Comparison of ENCODE assay signal across 7 mouse cellular contexts in the genomic region with DNA sequence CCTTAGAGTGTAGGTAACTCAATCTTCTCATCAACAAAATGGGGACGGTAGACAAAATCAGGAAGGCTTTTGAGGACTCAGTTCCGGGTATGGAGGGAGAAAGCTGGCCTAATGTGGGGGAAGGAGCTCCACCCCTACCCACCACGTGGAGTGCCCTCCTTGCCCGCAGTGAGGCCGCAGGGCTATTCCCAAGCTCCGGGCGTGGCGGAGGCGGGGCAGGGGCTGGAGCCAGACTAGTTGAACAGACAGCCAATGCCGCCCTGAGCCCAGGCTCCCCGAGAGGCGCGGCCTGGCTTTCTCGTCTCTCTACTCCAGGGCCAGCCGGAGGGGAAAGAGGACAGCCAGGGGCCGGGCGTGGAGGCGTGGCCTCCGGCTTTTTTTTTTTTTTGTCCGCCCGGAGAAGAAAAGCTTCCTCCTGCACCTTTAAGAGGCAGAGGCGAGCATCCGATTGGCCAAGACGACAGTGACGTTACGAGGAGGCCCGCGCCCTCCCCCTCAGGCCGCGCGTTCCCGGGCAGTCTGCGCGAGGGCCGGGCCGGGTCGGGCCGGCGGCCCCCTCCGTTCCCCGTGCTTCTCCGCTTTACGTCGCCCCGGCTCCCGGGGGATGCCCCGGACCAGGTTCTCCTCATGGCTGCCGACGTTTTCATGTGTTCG. TPM values are rescaled to one million over a fixed set of nuclear protein-coding genes. Genes with fewer than 3 reads are reported as not detected.
DNase-seq lines count a peak whose midpoint lies in the region; ATAC-seq lines count a peak whose summit lies in the region.

Gene Mlxip (plus strand): TSS at position 496 of the 654 bp plus-strand sequence.

- DNase-seq in adrenal gland, adult 2 months, result peak; percentile 99
- DNase-seq in embryo, embryonic 11.5 days (ENCODE audit: low read depth, low spot score), result peak; percentile 91
- peak; percentile 82 to 93 for DNase-seq in gastrocnemius, postnatal 4 days (ENCODE audit: low spot score in 2 of 2)
- peak; percentile 90 for DNase-seq in left cerebral cortex, postnatal 36 days (ENCODE audit: low spot score in 2 of 2)
- peak; percentile 98 for DNase-seq in midbrain, embryonic 11.5 days (ENCODE audit: low spot score, missing footprints)
- peak; percentile 97 for DNase-seq in skeletal muscle tissue, adult 2 months (ENCODE audit: low read depth, low spot score)

- H3K9me3 ChIP-seq in intestine, embryonic 16.5 days (ENCODE audit: control insufficient read depth, low read length), result no peaks in the 10 kb centered on the region
- H3K9me3 ChIP-seq in midbrain, embryonic 11.5 days (ENCODE audit: control insufficient read depth, low read length), result no peaks in the 10 kb centered on the region

- H3K27me3 ChIP-seq in intestine, embryonic 16.5 days (replicated peaks; ENCODE audit: control insufficient read depth, insufficient read depth, low read length), result no peaks in the 10 kb centered on the region
- no peaks in the 10 kb centered on the region for H3K27me3 ChIP-seq in midbrain, embryonic 11.5 days (ENCODE audit: control insufficient read depth, insufficient read depth, low read length)

- H3K36me3 ChIP-seq in intestine, embryonic 16.5 days (ENCODE audit: control insufficient read depth, insufficient read depth, low read length), result no peaks in the 10 kb centered on the region
- no peaks in the 10 kb centered on the region for H3K36me3 ChIP-seq in midbrain, embryonic 11.5 days (ENCODE audit: control insufficient read depth, insufficient read depth, low read length)

- H3K4me2 ChIP-seq in intestine, embryonic 16.5 days (ENCODE audit: low read depth, low read length), result peak within 1 kb of the TSS; percentile 76
- H3K4me2 ChIP-seq in midbrain, embryonic 11.5 days, result peak within 1 kb of the TSS; percentile 98

- peak within 1 kb of the TSS; percentile 89 for H3K27ac ChIP-seq in intestine, embryonic 16.5 days (ENCODE audit: low read length)
- peak within 1 kb of the TSS; percentile 71 for H3K27ac ChIP-seq in midbrain, embryonic 11.5 days (ENCODE audit: low read depth, low read length)

- ATAC-seq in intestine, embryonic 16.5 days, result peak; percentile 99
- peak; percentile 94 for ATAC-seq in midbrain, embryonic 11.5 days (ENCODE audit: low FRiP score)

- H3K9ac ChIP-seq in intestine, embryonic 16.5 days (ENCODE audit: low read depth, low read length), result peak within 1 kb of the TSS; percentile 97
- peak within 1 kb of the TSS; percentile 85 for H3K9ac ChIP-seq in midbrain, embryonic 11.5 days (ENCODE audit: low read length)

- intact Hi-C loops in left cerebral cortex, postnatal 36 days (cut with DNase I), result no loop called here

- under 1% methylated on average over 48 of the region's 50 CpGs for WGBS in intestine, embryonic 16.5 days
- WGBS in midbrain, embryonic 11.5 days, result under 1% methylated on average over 50 of the region's 50 CpGs

- H3K4me3 ChIP-seq in intestine, embryonic 16.5 days (ENCODE audit: low read length), result peak within 1 kb of the TSS; percentile 98
- peak within 1 kb of the TSS; percentile 80 for H3K4me3 ChIP-seq in midbrain, embryonic 11.5 days (ENCODE audit: low read depth, low read length)

- H3K4me1 ChIP-seq in intestine, embryonic 16.5 days (ENCODE audit: control insufficient read depth, insufficient read depth, low read length), result peaks cover 37% of the 10 kb centered on the region
- peaks cover 22% of the 10 kb centered on the region for H3K4me1 ChIP-seq in midbrain, embryonic 11.5 days (ENCODE audit: control insufficient read depth, insufficient read depth, low read length)

RNA-seq across cellular contexts. Expression of gene Mlxip, which starts in this region (rescaled TPM):
- 10 to 100 TPM; 15.2 to 27.4 TPM for total RNA-seq in adrenal gland, adult 2 months (2021)
- polyA plus RNA-seq in adrenal gland, adult 2 months (2012; rRNA removed), result 45.5 TPM in 2 replicates
- total RNA-seq in gastrocnemius, postnatal 4 days (2021), result 10 to 100 TPM; 48.4 to 49.8 TPM
- polyA plus RNA-seq in intestine, embryonic 16.5 days (2015; fragmentation: Nextera tagmentation; extraction: Ambion mirVana), result 16.6 and 21.0 TPM in 2 replicates
- 10 to 100 TPM; 15.3 to 19.4 TPM for total RNA-seq in left cerebral cortex, postnatal 36 days (2021)
- 15.5 and 18.3 TPM in 2 replicates for polyA plus RNA-seq in midbrain, embryonic 11.5 days (2014; fragmentation: Nextera tagmentation; extraction: Ambion mirVana)

Comparison
In these comparisons a context has a peak if more than half of its experiments do, and no peak if none do; other contexts are left out.
1. Peak in every context shown above with its lines: DNase-seq, ATAC-seq, H3K4me3 ChIP-seq and H3K27ac ChIP-seq.